Mouse (Mus musculus): Measurements from ENCODE around the gene Pdzrn3.

GRCm38 (mm10) chr6:101236641-101237246 lies 141.0 kb downstream of the Pdzrn3 start:
- TF ChIP-seq CTCF (IDR thresholded peaks at IDR 0.05; ENCODE audit: low read depth, low read length) (no peak), GATA1 (IDR thresholded peaks at IDR 0.05; ENCODE audit: borderline replicate concordance, low read length) (no peak)
